Mouse (Mus musculus): Measurements from ENCODE around the gene Cemip.

- TF ChIP-seq POLR2A (IDR thresholded peaks at IDR 0.05; ENCODE audit: borderline replicate concordance, extremely low read depth, insufficient read depth, insufficient read length, poor library complexity, severe bottlenecking) (no peak), CTCF (IDR thresholded peaks at IDR 0.05; ENCODE audit: borderline replicate concordance, extremely low read depth, insufficient read depth, insufficient read length) (no peak)
These were observed 190.1 kb downstream of the Cemip start for GRCm38 (mm10) chr7:83896077-83896740.
